Mouse (Mus musculus) limb, embryonic 14.5 days (tissue): ENCODE results near the gene Lrpprc. TPM values are rescaled to one million over a fixed set of nuclear protein-coding genes. Genes with fewer than 3 reads are reported as not detected.

Experiments
- ATAC-seq: fragments of 200-750 bp; cut with Nextera tagmentation; 2 replicates; pipeline ENCODE4 v1.8.0; 2017; ENCODE audit warnings: low read depth, moderate number of reproducible peaks, moderate TSS enrichment; ENCODE audit not compliant: low FRiP score
- DNase-seq: peaks from one replicate; pipeline ENCODE4 v3.0.0-alpha.2; 2015; ENCODE audit warnings: low spot score
- H3K27ac ChIP-seq: fragments of 300-500 bp; sonication (generic); replicated peaks from 2 replicates; pipeline ENCODE4 v1.5.1; 2014; ENCODE audit warnings: low read depth, mild to moderate bottlenecking, low read length, moderate library complexity, mixed read lengths
- H3K27me3 ChIP-seq: fragments of 300-500 bp; sonication (generic); 2 replicates; pipeline ENCODE4 v1.6.1; 2014; ENCODE audit warnings: low read length, mixed read lengths; ENCODE audit not compliant: control insufficient read depth, insufficient read depth
- H3K36me3 ChIP-seq: fragments of 300-500 bp; sonication (generic); 2 replicates; pipeline ENCODE4 v1.6.1; 2014; ENCODE audit warnings: mild to moderate bottlenecking, low read length, moderate library complexity, mixed read lengths; ENCODE audit not compliant: control insufficient read depth, insufficient read depth
- H3K4me1 ChIP-seq: fragments of 300-500 bp; sonication (generic); 2 replicates; pipeline ENCODE4 v1.6.1; 2014; ENCODE audit warnings: antibody characterized with exemption, low read length, mixed read lengths; ENCODE audit not compliant: control insufficient read depth, insufficient read depth
- H3K4me2 ChIP-seq: fragments of 300-500 bp; sonication (generic); replicated peaks from 2 replicates; pipeline ENCODE4 v1.6.1; 2014; ENCODE audit warnings: low read depth, mild to moderate bottlenecking, low read length, moderate library complexity; ENCODE audit not compliant: severe bottlenecking
- H3K4me3 ChIP-seq: fragments of 300-500 bp; sonication (generic); replicated peaks from 2 replicates; pipeline ENCODE4 v1.5.1; 2014; ENCODE audit warnings: low read length
- H3K9ac ChIP-seq: fragments of 300-500 bp; sonication (generic); 2 replicates; pipeline ENCODE4 v1.6.1; 2014; ENCODE audit warnings: mild to moderate bottlenecking, low read depth, low read length, moderate library complexity; ENCODE audit not compliant: severe bottlenecking
- H3K9me3 ChIP-seq: fragments of 300-500 bp; sonication (generic); 2 replicates; pipeline ENCODE4 v1.6.1; 2016; ENCODE audit warnings: low read length; ENCODE audit not compliant: control insufficient read depth
- POLR2A ChIP-seq: fragments of 200-500 bp; IDR thresholded peaks from 2 replicates; pipeline ENCODE4 v1.8.0; 2012; ENCODE audit warnings: inconsistent platforms, mild to moderate bottlenecking, moderate library complexity, borderline replicate concordance; ENCODE audit not compliant: insufficient read depth, insufficient read length; ENCODE audit errors: extremely low read depth
- WGBS: fragments of 180-500 bp; shearing (Covaris S2); extraction: QIAGEN DNeasy Blood & Tissue Kit; methylation state at CpG from one replicate; pipeline ENCODE4 v1.1.7; 2014; 5-methylcytosine and 5-hydroxymethylcytosine counted together
- polyA plus RNA-seq, 2 experiments: library from polyadenylated mRNA; depleted of rRNA in 1 of 2; stranded (reverse) in 1 of 2; unstranded in 1 of 2; fragments of >200 nt; fragmentation: Nextera tagmentation in 1 of 2; extraction: Ambion mirVana in 1 of 2; gene quantifications; 2 replicates each; pipeline versions ENCODE4 v1.2.1 to v1.2.3; 2012 to 2014

Lrpprc gene
- polyA plus RNA-seq, 2 experiments, result 22.3 to 35.5 TPM

DNA sequence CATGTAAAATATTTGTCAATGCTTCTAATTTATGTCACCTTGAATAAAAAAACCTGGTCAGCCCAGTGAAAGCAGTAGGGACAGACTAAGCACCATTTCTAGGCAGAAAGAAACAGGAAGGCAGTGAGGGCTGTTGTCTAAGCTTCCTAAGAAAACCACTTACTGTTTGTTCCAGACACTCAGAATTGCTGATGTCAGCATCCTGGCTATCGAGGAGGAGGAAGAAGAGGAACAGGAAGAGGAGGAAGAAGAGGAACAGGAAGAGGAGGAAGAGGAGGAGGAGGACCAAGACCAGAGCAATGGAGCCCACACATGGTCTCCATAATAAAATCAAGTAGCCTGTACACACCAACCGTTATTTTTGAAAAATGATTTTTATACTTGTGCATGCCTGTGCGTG lies 71.5 kb downstream of the Lrpprc start:
- H3K27me3 ChIP-seq, result no peaks in the 10 kb centered on the region
- H3K27ac ChIP-seq, result no peak overlapping the region
- 78% methylated on average over 3 of the region's 3 CpGs for WGBS
- no peak overlapping the region for H3K9ac ChIP-seq
- H3K4me1 ChIP-seq, result no peaks in the 10 kb centered on the region
- no peak for TF ChIP-seq POLR2A
- H3K4me2 ChIP-seq, result no peak overlapping the region
- H3K4me3 ChIP-seq, result no peak overlapping the region
- no peaks in the 10 kb centered on the region for H3K9me3 ChIP-seq
- ATAC-seq (no peak), DNase-seq (no peak)
- peaks cover 18% of the 10 kb centered on the region for H3K36me3 ChIP-seq

GRCm38 (mm10) chr17:84717416-84717815 lies 73.2 kb downstream of the Lrpprc start:
- Histone ChIP-seq H3K36me3 (peaks cover 13% of the 10 kb centered on the region), H3K4me3 (no peak overlapping the region), H3K4me1 (no peaks in the 10 kb centered on the region), H3K27me3 (no peaks in the 10 kb centered on the region), H3K27ac (no peak overlapping the region), H3K9me3 (no peaks in the 10 kb centered on the region), H3K9ac (no peak overlapping the region), H3K4me2 (no peak overlapping the region)
- DNase-seq (no peak), ATAC-seq (no peak)
- WGBS, result 57% methylated on average over 5 of the region's 5 CpGs
- TF ChIP-seq POLR2A, result no peak

DNA sequence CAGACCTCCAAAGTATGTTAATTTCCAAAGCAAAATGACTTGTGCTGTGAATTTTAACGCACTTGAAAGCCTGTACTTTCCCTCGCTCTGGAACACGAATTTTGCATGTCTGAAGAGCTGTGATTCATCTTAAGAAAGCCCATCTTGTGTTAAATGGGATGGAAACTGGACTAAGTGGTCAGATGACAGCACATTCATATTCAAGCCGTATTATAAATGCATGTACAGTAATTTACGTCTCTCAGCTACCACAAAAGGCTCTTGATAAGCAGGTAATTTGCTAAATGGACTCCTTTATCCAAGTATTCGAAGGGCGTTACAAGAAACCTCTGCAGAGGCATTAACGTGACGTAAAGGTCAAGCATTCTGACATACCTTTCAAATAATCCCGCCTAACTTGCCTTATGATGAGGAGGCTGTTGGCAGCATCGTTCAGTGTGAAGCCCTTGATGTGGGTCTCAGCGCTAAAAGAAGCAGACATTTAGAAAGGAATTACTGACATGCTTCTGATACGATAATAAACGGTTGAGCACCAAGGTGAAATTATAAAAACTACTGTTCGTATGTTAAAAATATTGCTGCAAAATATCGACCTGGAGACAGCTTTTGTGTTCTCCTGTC lies 74.2 kb downstream of the Lrpprc start:
- no peak overlapping the region for H3K9ac ChIP-seq
- TF ChIP-seq POLR2A, result no peak
- no peaks in the 10 kb centered on the region for H3K9me3 ChIP-seq
- peaks cover 12% of the 10 kb centered on the region for H3K36me3 ChIP-seq
- H3K4me2 ChIP-seq, result no peak overlapping the region
- H3K4me3 ChIP-seq, result no peak overlapping the region
- DNase-seq (no peak), ATAC-seq (no peak)
- no peak overlapping the region for H3K27ac ChIP-seq
- WGBS, result 83% methylated on average over 16 of the region's 16 CpGs
- no peaks in the 10 kb centered on the region for H3K27me3 ChIP-seq
- no peaks in the 10 kb centered on the region for H3K4me1 ChIP-seq

DNA sequence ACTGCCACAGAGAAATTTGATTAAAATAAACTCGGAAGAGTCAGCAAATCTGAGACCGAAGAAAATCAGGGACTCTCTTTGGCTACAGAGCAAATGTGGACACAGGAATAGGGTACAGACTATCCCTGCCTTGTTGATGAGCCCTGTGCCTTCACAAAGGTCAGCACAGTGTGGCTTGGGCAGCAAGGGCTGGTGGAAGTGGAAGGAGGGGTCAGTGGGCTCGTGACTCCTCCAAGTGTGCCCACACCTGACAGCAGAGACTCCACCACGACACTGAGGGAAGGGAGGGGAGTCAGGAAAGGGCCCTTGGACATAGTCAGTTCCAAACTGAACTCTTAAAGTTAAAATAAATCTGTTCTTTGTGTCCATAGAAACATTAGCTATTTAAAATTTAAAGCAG lies 75.7 kb downstream of the Lrpprc start:
- H3K27me3 ChIP-seq, result no peaks in the 10 kb centered on the region
- no peak overlapping the region for H3K9ac ChIP-seq
- H3K4me1 ChIP-seq, result no peaks in the 10 kb centered on the region
- peaks cover 16% of the 10 kb centered on the region for H3K36me3 ChIP-seq
- 66% methylated on average over 4 of the region's 4 CpGs for WGBS
- H3K4me3 ChIP-seq, result no peak overlapping the region
- no peak overlapping the region for H3K27ac ChIP-seq
- TF ChIP-seq POLR2A, result no peak
- H3K4me2 ChIP-seq, result no peak overlapping the region
- no peak for DNase-seq
- no peaks in the 10 kb centered on the region for H3K9me3 ChIP-seq
- no peak for ATAC-seq

- TF ChIP-seq POLR2A, result no peak
- Histone ChIP-seq H3K4me3 (no peak overlapping the region), H3K36me3 (peaks cover 28% of the 10 kb centered on the region), H3K4me2 (no peak overlapping the region), H3K4me1 (no peaks in the 10 kb centered on the region), H3K27ac (no peak overlapping the region), H3K9me3 (no peaks in the 10 kb centered on the region), H3K27me3 (no peaks in the 10 kb centered on the region), H3K9ac (no peak overlapping the region)
- 89% methylated on average over 18 of the region's 18 CpGs for WGBS
- DNase-seq, result no peak
- no peak for ATAC-seq
These were observed 76.9 kb downstream of the Lrpprc start for GRCm38 (mm10) chr17:84713563-84714164.

DNA sequence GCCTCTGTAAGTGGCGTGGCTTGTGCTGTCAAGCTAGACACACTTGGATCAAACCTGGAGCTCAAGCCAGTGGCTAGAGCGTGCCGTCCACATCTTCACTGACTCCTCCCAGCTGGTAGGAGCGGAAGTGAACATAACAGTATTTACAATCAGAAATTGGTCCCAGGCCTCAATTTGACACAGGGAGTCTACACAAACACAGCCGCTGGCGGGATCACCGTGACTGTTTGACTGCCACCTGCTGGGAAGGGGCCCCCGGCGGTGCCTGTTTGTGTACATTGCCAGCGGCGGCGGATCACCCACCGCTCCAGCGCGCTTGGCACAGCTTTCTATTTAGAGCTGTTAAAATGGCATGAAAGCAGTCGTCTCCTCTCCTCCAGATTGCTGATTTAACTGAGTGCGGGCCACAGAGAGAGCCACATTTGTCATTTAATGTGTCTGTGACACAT lies 81.2 kb downstream of the Lrpprc start:
- TF ChIP-seq POLR2A, result no peak
- no peak overlapping the region for H3K27ac ChIP-seq
- no peak overlapping the region for H3K4me2 ChIP-seq
- H3K27me3 ChIP-seq, result no peaks in the 10 kb centered on the region
- H3K4me1 ChIP-seq, result no peaks in the 10 kb centered on the region
- no peaks in the 10 kb centered on the region for H3K9me3 ChIP-seq
- DNase-seq, result peak; percentile 36
- H3K36me3 ChIP-seq, result peaks cover 50% of the 10 kb centered on the region
- no peak overlapping the region for H3K4me3 ChIP-seq
- 58% methylated on average over 17 of the region's 17 CpGs for WGBS
- ATAC-seq, result no peak
- no peak overlapping the region for H3K9ac ChIP-seq
